Mouse (Mus musculus) olfactory bulb, adult 2 months (tissue): ENCODE measurements around the gene Srf. TPM values are rescaled to one million over a fixed set of nuclear protein-coding genes. Genes with fewer than 3 reads are reported as not detected.

ENCODE experiments used
- H3K27ac ChIP-seq: fragments of 200-500 bp; 2 replicates; pipeline ENCODE4 v1.5.1; 2012; ENCODE audit warnings: low read depth, low read length; ENCODE audit not compliant: insufficient read depth
- H3K4me1 ChIP-seq: fragments of 200-500 bp; 2 replicates; pipeline ENCODE4 v1.6.1; 2012; ENCODE audit warnings: low read length; ENCODE audit not compliant: control insufficient read depth, insufficient read depth
- H3K4me3 ChIP-seq: fragments of 200-500 bp; 2 replicates; pipeline ENCODE4 v1.5.1; 2012; ENCODE audit warnings: mild to moderate bottlenecking, low read depth, low read length, moderate library complexity; ENCODE audit not compliant: insufficient read depth
- CTCF ChIP-seq: fragments of 200-500 bp; IDR thresholded peaks from 2 replicates; pipeline ENCODE4 v1.5.1; 2012; ENCODE audit warnings: low read depth, mild to moderate bottlenecking, low read length, moderate library complexity; ENCODE audit not compliant: insufficient read depth
- POLR2A ChIP-seq: fragments of 200-500 bp; IDR thresholded peaks from 2 replicates; pipeline ENCODE4 v1.6.1; 2012; ENCODE audit warnings: mild to moderate bottlenecking, low read depth, low read length, moderate library complexity; ENCODE audit not compliant: insufficient read depth
- WGBS: fragments of 180-500 bp; shearing (Covaris S2); methylation state at CpG from one replicate; pipeline ENCODE4 v1.1.7; 2018; 5-methylcytosine and 5-hydroxymethylcytosine counted together
- polyA plus RNA-seq: library from polyadenylated mRNA; stranded (reverse); fragments of >200 nt; gene quantifications from 2 replicates; pipeline ENCODE4 v1.2.4, GENCODE M21; 2012; ENCODE audit warnings: low replicate concordance; ENCODE audit not compliant: missing spikeins, insufficient read depth, insufficient read length

Gene Srf
- polyA plus RNA-seq, 1 experiment: not detected

GRCm38 (mm10) chr17:46546591-46546990 is 9.4 kb downstream of the Srf start:
- H3K4me3 ChIP-seq: peak overlapping the region; percentile 64
- peaks cover 20% of the 10 kb centered on the region for H3K4me1 ChIP-seq
- TF ChIP-seq CTCF (no peak), POLR2A (no peak)
- WGBS: 21% methylated on average over 7 of the region's 7 CpGs
- peak overlapping the region; percentile 24; the same call in 1 of the 2 replicates for H3K27ac ChIP-seq

- H3K27ac ChIP-seq: peak within 1 kb of the TSS; percentile 24; the same call in 1 of the 2 replicates
- under 1% methylated on average over 49 of the region's 49 CpGs for WGBS
- H3K4me1 ChIP-seq: peaks cover 16% of the 10 kb centered on the region; the same call in 1 of the 2 replicates
- H3K4me3 ChIP-seq: peak within 1 kb of the TSS; percentile 64
- TF ChIP-seq CTCF (no peak), POLR2A (peak; percentile 64; the same call in 1 of the 2 replicates)
Observed at GRCm38 (mm10) chr17:46545813-46546564, 10.0 kb downstream of the Srf start, which contains the start of gene Cul9. Gene Cul9 (minus strand): TSS chr17:46546388.

- peaks cover 13% of the 10 kb centered on the region; the same call in 1 of the 2 replicates for H3K4me1 ChIP-seq
- no peak overlapping the region for H3K27ac ChIP-seq
- H3K4me3 ChIP-seq: no peak overlapping the region
- 87% methylated on average over 12 of the region's 12 CpGs for WGBS
- TF ChIP-seq CTCF (no peak), POLR2A (no peak)
Observed at GRCm38 (mm10) chr17:46543661-46544060, 12.3 kb downstream of the Srf start.

- WGBS: 35% methylated on average over 12 of the region's 12 CpGs
- no peak overlapping the region for H3K4me3 ChIP-seq
- no peak for TF ChIP-seq POLR2A
- TF ChIP-seq CTCF: peak; percentile 94
- H3K27ac ChIP-seq: no peak overlapping the region
- H3K4me1 ChIP-seq: no peaks in the 10 kb centered on the region
Observed at GRCm38 (mm10) chr17:46525579-46526307, 30.2 kb downstream of the Srf start.

- no peak overlapping the region for H3K27ac ChIP-seq
- no peak overlapping the region for H3K4me3 ChIP-seq
- TF ChIP-seq POLR2A: no peak
- TF ChIP-seq CTCF: no peak
- WGBS: 87% methylated on average over 10 of the region's 10 CpGs
- H3K4me1 ChIP-seq: no peaks in the 10 kb centered on the region
Observed at GRCm38 (mm10) chr17:46525065-46525464, 30.9 kb downstream of the Srf start.

- TF ChIP-seq POLR2A: no peak
- no peak for TF ChIP-seq CTCF
- no peaks in the 10 kb centered on the region for H3K4me1 ChIP-seq
- H3K27ac ChIP-seq: no peak overlapping the region
- WGBS: 52% methylated on average over 24 of the region's 24 CpGs
- H3K4me3 ChIP-seq: no peak overlapping the region
Observed at GRCm38 (mm10) chr17:46521963-46522668, 33.9 kb downstream of the Srf start.

- Histone ChIP-seq H3K27ac (no peak overlapping the region), H3K4me1 (no peaks in the 10 kb centered on the region), H3K4me3 (no peak overlapping the region)
- WGBS: 91% methylated on average over 9 of the region's 9 CpGs
- TF ChIP-seq CTCF (no peak), POLR2A (no peak)
Observed at GRCm38 (mm10) chr17:46521174-46521573, 34.8 kb downstream of the Srf start.

GRCm38 (mm10) chr17:46520385-46520979 is 35.5 kb downstream of the Srf start:
- TF ChIP-seq CTCF (no peak), POLR2A (no peak)
- 68% methylated on average over 25 of the region's 25 CpGs for WGBS
- Histone ChIP-seq H3K27ac (no peak overlapping the region), H3K4me3 (no peak overlapping the region), H3K4me1 (no peaks in the 10 kb centered on the region)

- Histone ChIP-seq H3K4me1 (no peaks in the 10 kb centered on the region), H3K4me3 (no peak overlapping the region), H3K27ac (no peak overlapping the region)
- TF ChIP-seq CTCF (no peak), POLR2A (no peak)
- 76% methylated on average over 10 of the region's 10 CpGs for WGBS
Observed at GRCm38 (mm10) chr17:46519971-46520370, 36.0 kb downstream of the Srf start.
